Mouse (Mus musculus) liver, embryonic 14.5 days (tissue): ENCODE measurements at regions not wholly inside any gene's neighbourhood (a gene's known extent, or its start where the extent isn't known, plus 50 kb on each side); places are given as distances from the start of the nearest gene placed in this dataset.
A peak's percentile ranks its signal among the peaks of the same experiment; 100 is the strongest.

ENCODE experiments used
- ATAC-seq: fragments of 200-750 bp; cut with Nextera tagmentation; 2 replicates; pipeline ENCODE4 v1.8.0; 2017; ENCODE audit warnings: moderate number of reproducible peaks, mild to moderate bottlenecking, moderate library complexity; ENCODE audit not compliant: insufficient read depth
- DNase-seq, 3 experiments: peaks; one replicate each; pipeline ENCODE4 v3.0.0-alpha.2; 2012 to 2013; ENCODE audit warnings: low read depth in 3 of 3, low spot score in 3 of 3
- H3K27ac ChIP-seq: fragments of 300-500 bp; sonication (generic); 2 replicates; pipeline ENCODE4 v1.5.1; 2014; ENCODE audit warnings: moderate library complexity, mild to moderate bottlenecking, control low read depth, inconsistent platforms
- H3K27me3 ChIP-seq: fragments of 300-500 bp; sonication (generic); 2 replicates; pipeline ENCODE4 v1.6.1; 2014; ENCODE audit warnings: mild to moderate bottlenecking, low read length, moderate library complexity; ENCODE audit not compliant: control insufficient read depth, insufficient read depth
- H3K36me3 ChIP-seq: fragments of 300-500 bp; sonication (generic); replicated peaks from 2 replicates; pipeline ENCODE4 v1.6.1; 2014; ENCODE audit warnings: low read depth; ENCODE audit not compliant: control insufficient read depth, insufficient read depth
- H3K4me1 ChIP-seq, 2 experiments: fragments of 200-500 bp in 1 of 2; fragments of 300-500 bp in 1 of 2; sonication (generic) in 1 of 2; replicated peaks; 2 replicates each; pipeline ENCODE4 v1.6.1; 2012 to 2014; ENCODE audit warnings: antibody characterized with exemption in 1 of 2, inconsistent platforms in 1 of 2, low read length in 1 of 2; ENCODE audit not compliant: control insufficient read depth in 2 of 2, insufficient read depth in 2 of 2
- H3K4me2 ChIP-seq: fragments of 300-500 bp; sonication (generic); 2 replicates; pipeline ENCODE4 v1.6.1; 2014; ENCODE audit warnings: low read depth, mild to moderate bottlenecking, control low read depth, moderate library complexity
- H3K4me3 ChIP-seq, 2 experiments: fragments of 200-500 bp in 1 of 2; fragments of 300-500 bp in 1 of 2; sonication (generic) in 1 of 2; 2 replicates each; pipeline ENCODE4 v1.5.1; 2012 to 2014; ENCODE audit warnings: low read depth in 2 of 2, low read length in 2 of 2, mild to moderate bottlenecking in 2 of 2, control low read depth in 1 of 2, inconsistent platforms in 1 of 2, moderate library complexity in 1 of 2; ENCODE audit not compliant: insufficient read depth in 1 of 2
- H3K9ac ChIP-seq: fragments of 300-500 bp; sonication (generic); replicated peaks from 2 replicates; pipeline ENCODE4 v1.6.1; 2014; ENCODE audit warnings: mild to moderate bottlenecking, control low read depth, moderate library complexity
- H3K9me3 ChIP-seq: fragments of 300-500 bp; sonication (generic); 2 replicates; pipeline ENCODE4 v1.6.1; 2016; ENCODE audit warnings: low read length, mixed read lengths; ENCODE audit not compliant: control insufficient read depth
- CTCF ChIP-seq: IDR thresholded peaks from 2 replicates; pipeline ENCODE4 v1.5.1; 2016; ENCODE audit warnings: antibody characterized with exemption, low read depth, control low read depth
- EP300 ChIP-seq: IDR thresholded peaks from 2 replicates; pipeline ENCODE4 v1.6.1; 2016; ENCODE audit warnings: antibody characterized with exemption, low read depth
- WGBS: fragments of 180-500 bp; shearing (Covaris S2); extraction: QIAGEN DNeasy Blood & Tissue Kit; methylation state at CpG from one replicate; pipeline ENCODE4 v1.1.7; 2014; ENCODE audit not compliant: insufficient replicate concordance; 5-methylcytosine and 5-hydroxymethylcytosine counted together

- no peak for DNase-seq
Observed at GRCm38 (mm10) chr9:43617632-43618031, 126.2 kb upstream of the Nectin1 start.

GRCm38 (mm10) chr9:43627558-43627957, 116.2 kb upstream of the Nectin1 start:
- no peaks in the 10 kb centered on the region for H3K27me3 ChIP-seq
- no peak overlapping the region for H3K4me2 ChIP-seq
- no peak overlapping the region for H3K9ac ChIP-seq
- no peaks in the 10 kb centered on the region for H3K4me1 ChIP-seq
- ATAC-seq (no peak), DNase-seq (no peak)
- no peak overlapping the region for H3K4me3 ChIP-seq
- TF ChIP-seq EP300 (no peak), CTCF (no peak)
- no peak overlapping the region for H3K27ac ChIP-seq
- H3K9me3 ChIP-seq = no peaks in the 10 kb centered on the region
- no peaks in the 10 kb centered on the region for H3K36me3 ChIP-seq
- 31% methylated on average over 4 of the region's 4 CpGs for WGBS

More at GRCm38 (mm10) chr9:43617632-43618031, 126.2 kb upstream of the Nectin1 start:
- H3K9ac ChIP-seq = no peak overlapping the region
- H3K9me3 ChIP-seq = no peaks in the 10 kb centered on the region
- no peaks in the 10 kb centered on the region for H3K4me1 ChIP-seq
- TF ChIP-seq EP300 = no peak
- no peak for TF ChIP-seq CTCF
- no peak for ATAC-seq
- no peak overlapping the region for H3K4me2 ChIP-seq
- 25% methylated on average over 12 of the region's 12 CpGs for WGBS
- H3K4me3 ChIP-seq = no peak overlapping the region
- no peak overlapping the region for H3K27ac ChIP-seq
- no peaks in the 10 kb centered on the region for H3K36me3 ChIP-seq
- no peaks in the 10 kb centered on the region for H3K27me3 ChIP-seq

GRCm38 (mm10) chr9:43628786-43629185, 115.0 kb upstream of the Nectin1 start:
- DNase-seq (no peak), ATAC-seq (no peak)
- no peaks in the 10 kb centered on the region for H3K36me3 ChIP-seq
- H3K4me3 ChIP-seq = no peak overlapping the region
- no peak overlapping the region for H3K27ac ChIP-seq
- H3K9me3 ChIP-seq = no peaks in the 10 kb centered on the region
- H3K4me2 ChIP-seq = no peak overlapping the region
- TF ChIP-seq CTCF (no peak), EP300 (no peak)
- H3K9ac ChIP-seq = no peak overlapping the region
- H3K27me3 ChIP-seq = no peaks in the 10 kb centered on the region
- WGBS = 31% methylated on average over 11 of the region's 11 CpGs
- no peaks in the 10 kb centered on the region for H3K4me1 ChIP-seq

GRCm38 (mm10) chr9:43636372-43636965, 107.3 kb upstream of the Nectin1 start:
- ATAC-seq (no peak), DNase-seq (peak in 1 of 3 experiments; percentile 9)
- no peaks in the 10 kb centered on the region for H3K4me1 ChIP-seq
- H3K4me2 ChIP-seq = no peak overlapping the region
- no peak for TF ChIP-seq CTCF
- TF ChIP-seq EP300 = no peak
- WGBS = 54% methylated on average over 11 of the region's 11 CpGs
- no peaks in the 10 kb centered on the region for H3K36me3 ChIP-seq
- H3K4me3 ChIP-seq = no peak overlapping the region
- no peaks in the 10 kb centered on the region for H3K27me3 ChIP-seq
- H3K9me3 ChIP-seq = no peaks in the 10 kb centered on the region
- H3K27ac ChIP-seq = no peak overlapping the region
- H3K9ac ChIP-seq = no peak overlapping the region

- H3K4me3 ChIP-seq = no peak overlapping the region
- no peaks in the 10 kb centered on the region for H3K9me3 ChIP-seq
- ATAC-seq = no peak
- no peaks in the 10 kb centered on the region for H3K27me3 ChIP-seq
- WGBS = 37% methylated on average over 3 of the region's 3 CpGs
- no peak for DNase-seq
- no peak overlapping the region for H3K9ac ChIP-seq
- TF ChIP-seq EP300 (no peak), CTCF (no peak)
- no peaks in the 10 kb centered on the region for H3K36me3 ChIP-seq
- no peak overlapping the region for H3K27ac ChIP-seq
- no peaks in the 10 kb centered on the region for H3K4me1 ChIP-seq
- no peak overlapping the region for H3K4me2 ChIP-seq
Observed at GRCm38 (mm10) chr9:43658186-43658585, 85.6 kb upstream of the Nectin1 start.
